Mouse (Mus musculus) inflammation-experienced regulatory T-cells, adult 6 months (primary cell): ENCODE results near the gene Esp24. TPM values are rescaled to one million over a fixed set of nuclear protein-coding genes. Genes with fewer than 3 reads are reported as not detected.
"Not testable (repeated sequence)": the region's sequence is repeated elsewhere in the genome, so short reads cannot be mapped to it uniquely, and the experiment has no call there.

ENCODE experiments used
- ATAC-seq: one replicate; pipeline ENCODE4 v1.8.0; 2017
- polyA plus RNA-seq, 3 experiments: library from polyadenylated mRNA; unstranded; fragments of 100-300 nt; shearing (Covaris generic); gene quantifications; one replicate each; pipeline ENCODE4 v1.2.1; 2017

The Esp24 gene
- polyA plus RNA-seq = not detected

DNA sequence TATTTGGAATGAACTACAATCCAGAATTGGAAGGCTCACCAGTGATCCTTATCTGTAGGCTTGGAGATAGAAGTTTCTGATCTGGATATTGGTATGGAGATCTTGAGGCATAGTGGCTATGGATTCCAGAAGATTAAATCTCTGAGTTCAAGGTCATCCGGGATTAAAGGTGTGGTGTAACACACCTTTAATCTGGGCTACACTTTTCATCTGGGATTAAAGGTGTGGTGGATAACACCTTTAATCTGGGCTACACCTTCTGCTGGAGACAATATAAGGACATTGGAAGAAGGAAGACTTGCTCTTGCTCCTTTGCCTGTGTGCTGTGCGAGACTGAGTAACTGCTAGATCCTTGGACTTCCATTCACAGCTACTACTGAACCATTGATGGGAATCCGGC, at the start of gene Esp24:
Esp24 (plus strand) TSS at position 301 of the 400 bp plus-strand sequence.
- ATAC-seq = not testable (repeated sequence)

DNA sequence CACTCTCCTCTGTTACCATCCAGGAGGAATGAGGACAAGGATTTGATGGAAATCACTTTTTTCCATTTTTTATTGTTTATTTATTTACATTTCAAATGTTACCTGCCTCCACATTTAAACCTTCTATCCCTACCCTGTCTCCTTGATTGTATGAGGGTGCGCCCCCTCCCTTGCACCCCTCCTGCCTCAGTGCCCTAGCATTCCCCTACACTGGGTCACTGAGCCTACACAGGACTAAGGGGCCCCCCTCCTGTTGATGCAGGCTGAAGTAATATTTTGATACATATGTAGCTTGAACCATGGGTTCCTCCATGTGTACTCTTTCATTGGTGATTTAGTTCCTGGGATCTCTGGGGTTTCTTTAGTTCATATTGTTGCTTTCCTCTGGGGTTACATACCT, 26.6 kb upstream of the Esp24 start:
- ATAC-seq = no peak

DNA sequence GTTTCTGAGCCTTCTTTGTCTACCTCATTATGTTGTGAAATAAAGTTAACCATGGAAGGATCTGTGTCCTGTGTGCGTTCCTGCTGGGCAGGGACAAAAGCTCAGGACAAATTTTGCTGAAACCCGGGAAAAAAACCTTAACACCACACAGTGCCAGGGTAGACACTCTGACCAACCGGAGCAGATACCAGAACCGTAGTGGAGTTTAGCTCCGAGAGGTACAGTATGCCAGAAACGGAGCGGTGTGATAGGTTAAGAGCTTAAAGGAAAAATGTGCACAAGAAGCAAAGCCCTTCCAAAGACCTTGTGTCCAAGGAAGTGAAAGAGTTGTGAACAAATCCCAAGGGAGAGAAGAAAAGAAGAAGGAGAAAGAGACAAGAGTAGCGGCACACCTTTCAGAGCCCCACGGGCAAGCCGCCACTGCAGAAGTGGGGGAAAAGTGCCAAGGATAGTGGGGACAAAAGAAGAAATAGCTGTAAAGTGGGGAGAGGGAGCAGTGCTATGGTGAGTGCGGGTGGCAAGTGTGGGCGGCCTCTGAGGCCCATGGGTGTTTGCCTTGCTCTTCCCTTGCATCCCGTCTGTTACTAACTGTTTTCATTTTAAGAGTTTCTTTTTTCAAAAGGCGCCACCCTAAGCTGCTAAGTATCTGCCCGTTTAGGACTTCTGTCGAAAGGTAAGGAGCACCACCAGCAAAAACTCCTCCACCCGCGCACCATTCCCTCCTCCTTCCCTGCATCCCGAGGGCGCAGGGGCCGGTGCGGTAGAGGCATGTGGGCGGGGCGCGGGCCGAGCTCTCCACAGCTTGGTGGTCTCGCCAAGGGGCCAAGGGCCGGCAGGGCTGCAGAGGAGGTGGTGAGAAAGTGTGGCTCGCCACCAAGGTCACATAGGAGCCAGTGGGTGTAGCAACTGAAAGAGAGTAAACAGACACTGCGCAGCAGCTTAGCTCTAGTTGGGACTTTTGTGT, 25.5 kb upstream of the Esp24 start:
- ATAC-seq = no peak

DNA sequence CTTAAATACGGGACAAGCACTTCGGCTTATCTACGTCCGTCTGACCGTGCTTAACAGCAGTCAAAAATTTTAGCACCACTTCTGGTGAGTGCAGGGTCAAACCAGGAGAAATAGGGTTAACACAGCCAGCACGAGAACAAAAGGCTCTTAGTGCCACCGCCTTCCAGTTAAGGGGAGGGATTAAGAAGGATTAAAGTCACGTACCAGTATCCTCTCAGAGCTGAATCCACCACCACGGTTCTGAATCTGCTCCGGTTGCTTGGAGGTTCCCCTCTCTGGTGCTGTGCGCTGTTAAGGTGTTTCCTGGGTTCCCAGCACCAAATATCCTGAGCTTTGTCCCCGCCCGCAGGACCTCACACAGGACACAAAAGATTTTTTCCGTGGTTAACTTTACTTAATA, 19.3 kb upstream of the Esp24 start:
- no peak for ATAC-seq

DNA sequence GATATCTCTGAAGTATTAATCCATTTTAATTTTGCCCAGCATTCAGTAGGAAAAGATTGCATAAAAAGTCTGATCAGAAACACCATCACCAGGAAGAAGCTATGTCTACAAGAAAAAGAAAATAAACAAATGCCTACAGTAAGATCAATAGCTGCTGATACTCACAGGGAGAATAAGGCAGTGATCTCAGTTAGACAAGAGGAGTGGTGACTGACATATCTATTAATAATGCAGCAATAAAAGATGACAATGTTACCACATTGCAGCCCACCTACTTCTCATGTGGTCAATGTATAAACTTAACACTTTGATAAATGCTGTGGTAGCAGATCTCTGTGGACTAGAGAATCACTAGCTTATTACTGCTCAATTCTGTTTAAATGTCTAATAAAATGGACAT, 6.7 kb downstream of the Esp24 start, which contains the start of gene Gm21903:
Gm21903 (minus strand) TSS at position 101 of the 400 bp plus-strand sequence.
- ATAC-seq = no peak

DNA sequence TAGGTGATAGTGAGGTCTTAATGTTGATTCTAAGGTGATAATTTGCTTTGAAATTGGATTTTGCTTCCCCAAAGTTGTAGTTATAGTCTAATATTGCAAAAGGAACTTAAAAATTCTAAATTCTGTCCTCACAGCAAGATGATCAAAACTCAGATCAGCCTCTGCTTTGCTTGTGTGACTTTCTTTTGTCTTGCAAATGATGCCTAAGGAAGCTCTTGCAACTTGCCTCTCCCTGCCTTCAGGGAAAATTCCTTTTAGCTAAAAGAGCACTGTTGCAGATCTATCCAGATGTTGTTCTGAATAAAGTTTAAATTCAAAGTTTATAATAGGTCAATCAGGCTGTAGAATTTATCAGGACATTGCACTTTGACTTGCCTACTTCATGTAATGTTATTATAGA, 27.1 kb downstream of the Esp24 start:
- no peak for ATAC-seq

DNA sequence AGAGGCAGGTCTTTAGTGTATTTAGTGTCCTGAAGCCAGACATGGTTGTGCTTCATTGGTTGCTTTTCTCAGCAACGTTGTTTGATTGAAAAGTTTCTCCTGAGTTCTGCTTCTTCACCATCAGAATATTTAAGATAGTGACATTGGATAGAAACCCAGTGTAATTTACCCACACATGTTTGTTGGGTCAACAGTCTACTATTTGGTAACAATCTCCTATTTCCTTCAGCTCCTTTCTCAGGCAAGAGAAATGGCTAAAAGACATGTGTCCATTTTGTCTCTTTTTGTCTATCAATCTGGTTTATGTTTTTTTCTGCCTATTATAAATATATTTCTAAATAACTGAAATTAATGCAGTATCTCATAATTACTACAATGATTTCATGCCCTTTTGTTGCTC, 40.4 kb downstream of the Esp24 start, which contains the start of gene Esp23:
Esp23 (minus strand) TSS at position 101 of the 400 bp plus-strand sequence.
- ATAC-seq = no peak

Other genes starting within 250 kb of the Esp24 start
- not detected for gene Gm21903, start 6.6 kb downstream of the Esp24 start, polyA plus RNA-seq
- not detected for gene Esp23, start 40.3 kb downstream of the Esp24 start, polyA plus RNA-seq
- not detected for gene Esp22, start 58.6 kb downstream of the Esp24 start, polyA plus RNA-seq